Mouse (Mus musculus) heart, embryonic 16.5 days (tissue): ENCODE measurements around the gene Trmt10b. TPM values are rescaled to one million over a fixed set of nuclear protein-coding genes. Genes with fewer than 3 reads are reported as not detected.

ENCODE experiments used
- ATAC-seq: fragments of 200-750 bp; cut with Nextera tagmentation; replicated peaks from 2 replicates; pipeline ENCODE4 v1.8.0; 2017; ENCODE audit warnings: moderate number of reproducible peaks; ENCODE audit not compliant: insufficient read depth, low FRiP score; ENCODE audit errors: extremely low read depth
- H3K27ac ChIP-seq: fragments of 300-500 bp; sonication (generic); 2 replicates; pipeline ENCODE4 v1.5.1; 2014; ENCODE audit warnings: mild to moderate bottlenecking, low read length, control low read depth, moderate library complexity
- H3K27me3 ChIP-seq: fragments of 300-500 bp; sonication (generic); 2 replicates; pipeline ENCODE4 v1.6.1; 2014; ENCODE audit warnings: low read length, mixed read lengths; ENCODE audit not compliant: control insufficient read depth, insufficient read depth
- H3K36me3 ChIP-seq: fragments of 300-500 bp; sonication (generic); 2 replicates; pipeline ENCODE4 v1.6.1; 2014; ENCODE audit not compliant: control insufficient read depth, insufficient read depth
- H3K4me1 ChIP-seq: fragments of 300-500 bp; sonication (generic); 2 replicates; pipeline ENCODE4 v1.6.1; 2014; ENCODE audit warnings: low read length, mixed read lengths; ENCODE audit not compliant: control insufficient read depth, insufficient read depth
- H3K4me2 ChIP-seq: fragments of 300-500 bp; sonication (generic); 2 replicates; pipeline ENCODE4 v1.6.1; 2014; ENCODE audit warnings: low read depth, mild to moderate bottlenecking, control low read depth, low read length
- H3K4me3 ChIP-seq: fragments of 300-500 bp; sonication (generic); 2 replicates; pipeline ENCODE4 v1.5.1; 2014; ENCODE audit warnings: mild to moderate bottlenecking, control low read depth, low read length
- H3K9ac ChIP-seq: fragments of 300-500 bp; sonication (generic); 2 replicates; pipeline ENCODE4 v1.6.1; 2014; ENCODE audit warnings: low read length, control low read depth
- H3K9me3 ChIP-seq: fragments of 300-500 bp; sonication (generic); replicated peaks from 2 replicates; pipeline ENCODE4 v1.6.1; 2016; ENCODE audit warnings: low read length; ENCODE audit not compliant: control insufficient read depth
- WGBS: fragments of 180-500 bp; shearing (Covaris S2); extraction: QIAGEN DNeasy Blood & Tissue Kit; methylation state at CpG from one replicate; pipeline ENCODE4 v1.1.7; 2014; 5-methylcytosine and 5-hydroxymethylcytosine counted together
- polyA plus RNA-seq: library from polyadenylated mRNA; unstranded; fragments of >200 nt; fragmentation: Nextera tagmentation; extraction: Ambion mirVana; gene quantifications from 2 replicates; pipeline ENCODE4 v1.2.1, GENCODE M21; 2015

Gene Trmt10b
- polyA plus RNA-seq, 1 experiment from 2014 or later = 8.7 TPM

DNA sequence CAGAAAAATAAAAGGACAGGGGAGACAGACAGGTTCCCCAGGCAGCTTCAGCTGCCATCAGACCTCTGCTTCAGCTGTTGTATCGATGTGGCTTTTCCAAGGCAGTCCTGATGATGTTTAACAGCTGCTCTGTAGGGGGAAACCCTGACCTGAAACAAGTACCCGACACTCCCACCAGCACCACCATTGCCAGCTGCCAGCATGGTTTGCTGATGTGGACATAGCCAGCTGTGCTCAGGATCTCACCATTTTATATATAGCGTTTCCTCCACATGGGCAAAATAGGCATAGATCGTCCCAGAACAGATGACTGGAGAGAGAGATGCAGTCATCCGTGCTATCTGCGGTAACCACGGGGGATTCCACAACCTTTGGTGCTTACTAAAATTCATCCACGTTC lies 21.2 kb upstream of the Trmt10b start:
- H3K27me3 ChIP-seq = no peaks in the 10 kb centered on the region
- no peak for ATAC-seq
- peaks cover 4% of the 10 kb centered on the region; the same call in 1 of the 2 replicates for H3K4me1 ChIP-seq
- H3K4me3 ChIP-seq = no peak overlapping the region
- 80% methylated on average over 8 of the region's 8 CpGs for WGBS
- no peak overlapping the region for H3K9ac ChIP-seq
- no peak overlapping the region for H3K27ac ChIP-seq
- no peaks in the 10 kb centered on the region for H3K9me3 ChIP-seq
- H3K4me2 ChIP-seq = no peak overlapping the region
- H3K36me3 ChIP-seq = no peaks in the 10 kb centered on the region

DNA sequence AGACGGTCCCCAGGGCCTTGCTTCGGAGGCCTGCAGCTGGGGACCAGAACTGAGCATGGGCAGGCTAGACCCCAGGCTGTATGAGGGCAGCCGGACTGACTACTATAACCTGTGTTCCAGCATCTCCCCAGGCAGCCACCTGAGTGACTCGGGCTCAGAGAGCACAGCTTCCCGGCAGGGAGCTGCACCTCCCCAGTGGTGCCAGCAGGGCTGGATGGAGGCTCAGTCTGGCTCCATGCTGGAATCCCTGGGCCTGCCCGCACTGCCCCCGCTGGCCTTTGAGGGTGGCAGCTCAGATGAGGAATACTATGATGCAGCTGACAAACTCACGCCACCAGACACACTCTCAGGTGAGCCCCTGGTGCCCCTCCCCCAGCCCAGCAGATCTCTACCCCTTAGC lies 17.6 kb upstream of the Trmt10b start:
- 56% methylated on average over 8 of the region's 8 CpGs for WGBS

DNA sequence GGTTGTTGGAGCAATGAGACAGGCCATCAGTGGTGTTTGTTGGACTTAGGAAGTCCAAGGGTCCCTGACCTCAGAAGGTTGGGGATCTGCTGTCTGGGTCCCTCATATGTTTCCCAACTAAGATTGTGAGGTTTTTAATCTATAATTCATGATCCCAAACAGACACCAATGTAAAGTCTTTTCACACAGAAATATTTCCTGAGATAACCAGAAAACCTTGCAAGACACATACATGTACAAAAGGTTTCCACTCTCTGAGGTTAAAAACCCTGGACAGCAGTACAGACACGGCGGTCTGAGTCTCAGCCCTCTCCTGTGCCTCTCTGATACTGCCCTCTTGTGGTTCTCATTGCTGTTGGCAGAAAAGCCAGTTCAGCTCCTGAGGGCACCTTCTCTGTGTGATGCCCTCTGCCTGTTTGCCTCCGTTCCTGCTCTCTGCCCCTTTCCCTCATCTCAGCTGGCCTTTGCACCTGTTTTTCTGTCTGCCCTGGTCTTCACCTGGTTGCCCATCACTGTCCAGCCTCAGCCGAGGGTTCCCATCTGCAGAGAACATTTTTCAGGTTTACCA lies 16.9 kb upstream of the Trmt10b start:
- H3K36me3 ChIP-seq = no peaks in the 10 kb centered on the region
- H3K4me2 ChIP-seq = no peak overlapping the region
- no peak overlapping the region for H3K27ac ChIP-seq
- ATAC-seq = no peak; the same call in 1 of the 2 replicates
- no peaks in the 10 kb centered on the region for H3K4me1 ChIP-seq
- H3K9ac ChIP-seq = no peak overlapping the region
- H3K9me3 ChIP-seq = no peaks in the 10 kb centered on the region
- no peak overlapping the region for H3K4me3 ChIP-seq
- H3K27me3 ChIP-seq = no peaks in the 10 kb centered on the region
- WGBS = 15% methylated on average over 4 of the region's 4 CpGs

More for the DNA sequence above, 17.6 kb upstream of the Trmt10b start:
- no peaks in the 10 kb centered on the region for H3K36me3 ChIP-seq
- no peaks in the 10 kb centered on the region for H3K27me3 ChIP-seq
- H3K9ac ChIP-seq = no peak overlapping the region
- H3K4me2 ChIP-seq = no peak overlapping the region
- H3K27ac ChIP-seq = no peak overlapping the region
- ATAC-seq = no peak
- no peaks in the 10 kb centered on the region for H3K9me3 ChIP-seq
- no peaks in the 10 kb centered on the region for H3K4me1 ChIP-seq
- H3K4me3 ChIP-seq = no peak overlapping the region

DNA sequence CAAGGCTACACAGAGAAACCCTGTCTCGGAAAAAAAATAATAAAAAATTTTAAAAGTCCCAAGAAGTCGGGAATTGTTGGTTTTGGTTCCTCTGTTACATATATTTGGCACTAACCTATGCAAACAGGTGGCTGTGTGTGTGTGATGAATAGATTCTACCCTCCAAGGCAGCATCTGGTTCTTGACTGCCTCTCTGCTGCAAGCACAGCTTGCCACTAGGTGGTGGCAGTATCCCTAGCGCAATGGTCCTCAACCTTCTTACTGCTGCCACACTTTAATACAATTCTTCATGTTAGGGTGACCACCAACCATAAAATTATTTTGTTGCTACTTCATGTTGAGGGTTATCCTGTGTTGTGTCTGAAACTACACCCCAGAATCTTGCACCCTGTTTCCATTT lies 10.6 kb upstream of the Trmt10b start:
- H3K27ac ChIP-seq = no peak overlapping the region
- no peak for ATAC-seq
- no peaks in the 10 kb centered on the region for H3K4me1 ChIP-seq
- no peaks in the 10 kb centered on the region for H3K36me3 ChIP-seq
- H3K9ac ChIP-seq = no peak overlapping the region
- 47% methylated on average over 3 of the region's 3 CpGs for WGBS
- H3K27me3 ChIP-seq = no peaks in the 10 kb centered on the region
- no peak overlapping the region for H3K4me2 ChIP-seq
- H3K9me3 ChIP-seq = no peaks in the 10 kb centered on the region
- H3K4me3 ChIP-seq = no peak overlapping the region

DNA sequence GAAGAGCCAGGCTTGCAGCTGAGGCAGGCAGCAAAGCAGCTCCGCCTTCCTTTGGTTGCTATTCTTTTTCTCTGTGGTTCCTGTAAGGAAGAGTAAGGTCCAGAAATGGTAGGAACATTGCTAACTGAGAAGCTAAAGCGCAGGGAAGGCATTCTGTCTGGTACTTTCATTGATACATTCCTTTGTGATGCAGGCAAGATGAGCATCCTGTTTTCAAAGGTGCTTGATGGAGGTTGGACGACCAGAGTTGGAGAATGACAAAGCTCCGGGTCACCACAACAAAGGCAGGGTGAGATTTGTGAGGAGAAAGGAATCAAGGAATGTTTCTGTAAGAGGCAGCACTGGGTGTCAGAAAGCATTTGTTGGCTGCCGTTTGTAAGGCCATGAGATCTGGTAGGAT lies 9.0 kb upstream of the Trmt10b start:
- Histone ChIP-seq H3K27me3 (no peaks in the 10 kb centered on the region), H3K4me3 (no peak overlapping the region), H3K27ac (no peak overlapping the region), H3K4me1 (no peaks in the 10 kb centered on the region), H3K4me2 (no peak overlapping the region), H3K36me3 (no peaks in the 10 kb centered on the region), H3K9me3 (no peaks in the 10 kb centered on the region), H3K9ac (no peak overlapping the region)
- WGBS = 78% methylated on average over 5 of the region's 5 CpGs
- no peak for ATAC-seq

DNA sequence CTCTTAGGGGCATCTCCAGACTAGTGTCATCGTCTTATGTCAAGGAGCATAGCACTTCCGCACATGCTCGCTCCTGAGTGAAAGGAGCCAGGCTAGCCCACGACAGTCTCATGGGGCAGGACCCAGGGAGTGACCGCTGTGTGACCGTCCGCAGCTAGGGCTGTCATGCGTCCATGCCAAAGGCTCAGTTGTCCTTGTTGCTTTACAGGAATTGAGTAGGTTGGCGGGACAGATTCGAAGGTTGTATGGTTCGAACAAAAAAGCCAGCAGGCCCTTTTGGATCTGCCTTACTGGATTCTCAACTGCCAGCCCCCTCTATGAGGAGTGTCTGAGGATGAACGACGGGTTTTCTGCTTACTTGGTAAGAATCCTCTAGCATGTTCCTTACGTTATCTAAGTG lies 8.6 kb downstream of the Trmt10b start:
- Histone ChIP-seq H3K36me3 (peaks cover 35% of the 10 kb centered on the region), H3K4me1 (no peaks in the 10 kb centered on the region), H3K9me3 (peaks cover 3% of the 10 kb centered on the region; the same call in 1 of the 2 replicates), H3K9ac (no peak overlapping the region), H3K27ac (no peak overlapping the region), H3K4me2 (no peak overlapping the region), H3K27me3 (no peaks in the 10 kb centered on the region), H3K4me3 (no peak overlapping the region)
- WGBS = 93% methylated on average over 14 of the region's 14 CpGs
- no peak for ATAC-seq

DNA sequence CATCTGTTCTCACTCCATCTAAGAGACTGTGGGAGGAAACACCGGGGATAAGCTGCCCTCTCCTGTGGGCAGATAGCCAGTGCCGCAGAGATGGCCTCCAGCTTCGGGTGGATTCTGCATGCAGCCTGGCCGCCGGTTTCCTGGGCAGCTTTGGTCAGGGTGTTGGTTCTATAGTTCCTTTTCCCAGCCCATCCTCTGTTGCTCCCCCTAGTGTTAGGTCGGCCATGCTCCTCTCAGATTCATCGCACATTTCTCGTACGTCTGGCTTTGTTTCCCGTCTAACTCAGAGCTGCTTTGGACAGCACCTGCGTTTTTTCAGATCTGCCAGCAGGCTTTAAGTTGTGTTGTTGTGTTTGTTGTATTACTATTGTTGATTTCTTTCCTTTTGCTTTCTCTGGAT lies 11.1 kb downstream of the Trmt10b start:
- H3K27ac ChIP-seq = no peak overlapping the region
- no peak overlapping the region for H3K4me2 ChIP-seq
- no peaks in the 10 kb centered on the region for H3K27me3 ChIP-seq
- H3K9me3 ChIP-seq = peaks cover 3% of the 10 kb centered on the region; the same call in 1 of the 2 replicates
- 37% methylated on average over 11 of the region's 11 CpGs for WGBS
- H3K4me1 ChIP-seq = no peaks in the 10 kb centered on the region
- H3K9ac ChIP-seq = no peak overlapping the region
- no peak overlapping the region for H3K4me3 ChIP-seq
- ATAC-seq = no peak
- H3K36me3 ChIP-seq = peaks cover 32% of the 10 kb centered on the region

DNA sequence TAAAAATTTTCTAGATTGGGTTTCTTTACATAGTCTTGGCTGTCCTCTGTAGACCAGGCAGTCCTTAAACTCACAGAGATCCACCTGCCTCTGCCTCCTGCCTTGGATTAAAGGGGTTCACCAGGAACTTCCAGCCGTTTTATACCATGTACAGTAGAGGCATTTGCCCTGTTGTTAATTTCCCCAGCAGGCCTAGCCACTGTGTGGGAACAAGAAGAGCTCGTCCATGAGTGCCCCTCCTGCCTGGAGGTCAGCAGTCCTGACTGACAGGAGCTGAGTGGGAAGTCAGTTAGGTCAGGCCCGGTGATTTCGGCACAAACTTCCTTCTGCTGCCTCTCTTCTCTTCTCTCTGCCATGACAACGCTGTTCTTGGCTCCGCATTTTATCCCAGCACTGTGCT lies 11.7 kb downstream of the Trmt10b start:
- Histone ChIP-seq H3K9me3 (peaks cover 3% of the 10 kb centered on the region; the same call in 1 of the 2 replicates), H3K9ac (no peak overlapping the region), H3K4me1 (no peaks in the 10 kb centered on the region), H3K27me3 (no peaks in the 10 kb centered on the region), H3K36me3 (peaks cover 31% of the 10 kb centered on the region), H3K4me2 (no peak overlapping the region), H3K27ac (no peak overlapping the region), H3K4me3 (no peak overlapping the region)
- 88% methylated on average over 6 of the region's 6 CpGs for WGBS
- no peak for ATAC-seq

DNA sequence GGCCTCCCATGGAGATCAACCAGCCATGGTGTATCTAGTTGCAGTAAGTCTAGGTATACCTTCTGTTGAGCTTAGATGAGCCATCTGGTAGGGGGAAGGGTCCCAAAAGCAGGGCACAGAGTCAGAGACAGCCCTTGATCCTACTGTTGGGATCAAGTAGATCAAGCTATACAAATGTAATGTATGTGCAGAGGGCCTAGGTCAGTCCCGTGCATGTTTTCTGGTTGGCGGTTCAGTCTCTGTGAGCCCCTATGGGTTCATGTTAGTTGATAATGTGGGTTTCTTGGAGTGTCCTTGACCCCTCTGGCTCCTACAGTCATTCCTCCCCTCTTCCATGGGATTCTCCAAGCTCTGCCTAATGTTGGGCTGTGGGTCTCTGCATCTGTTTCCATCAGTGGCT lies 14.1 kb downstream of the Trmt10b start:
- Histone ChIP-seq H3K27me3 (no peaks in the 10 kb centered on the region), H3K4me1 (no peaks in the 10 kb centered on the region), H3K4me3 (no peak overlapping the region), H3K4me2 (no peak overlapping the region), H3K9me3 (no peaks in the 10 kb centered on the region; the same call in 1 of the 2 replicates), H3K9ac (no peak overlapping the region), H3K36me3 (peaks cover 20% of the 10 kb centered on the region), H3K27ac (no peak overlapping the region)
- 93% methylated on average over 2 of the region's 2 CpGs for WGBS
- no peak for ATAC-seq
